ENCODE assay signal across 8 mouse cellular contexts in genomic region chr6:85333732-85334131, GRCm38 (mm10). TPM values are rescaled to one million over a fixed set of nuclear protein-coding genes. Genes with fewer than 3 reads are reported as not detected.
DNase-seq lines count a peak whose midpoint lies in the region; ATAC-seq and TF ChIP-seq lines count a peak whose summit lies in the region.

No protein-coding gene starts in this region.

- peak overlapping the region; percentile 61; the same call in 1 of the 2 replicates for H3K9ac ChIP-seq in ES-E14 (ENCODE audit: insufficient read depth, low read depth, low read length, poor library complexity, severe bottlenecking)
- peak overlapping the region; percentile 65 for H3K9ac ChIP-seq in limb, embryonic 14.5 days (ENCODE audit: low read depth, low read length, severe bottlenecking)
- peak overlapping the region; percentile 78 for H3K9ac ChIP-seq in midbrain, postnatal 0 days (replicated peaks; ENCODE audit: low read length, poor library complexity, severe bottlenecking)

- peak overlapping the region; percentile 99 for H3K4me2 ChIP-seq in limb, embryonic 14.5 days (replicated peaks; ENCODE audit: low read depth, low read length, severe bottlenecking)
- H3K4me2 ChIP-seq in midbrain, postnatal 0 days (ENCODE audit: low read depth, low read length, poor library complexity, severe bottlenecking), result peak overlapping the region; percentile 99

- in situ Hi-C loops in ES-E14 (cut with MboI; ENCODE audit: low sequenced_read_pairs in 2 of 2, unreplicated experiment in 2 of 2), result no loop called here

- TF ChIP-seq CTCF in kidney, adult 2 months (conservative IDR thresholded peaks at IDR 0.05; ENCODE audit: insufficient read depth, insufficient read length, low read depth, low read length), result no peak
- no peak for TF ChIP-seq CTCF in embryonic fibroblast, embryonic 13.5 days (IDR thresholded peaks at IDR 0.05; ENCODE audit: borderline replicate concordance, insufficient read depth, low read length)
- no peak; the same call in 1 of the 2 replicates for TF ChIP-seq CTCF in midbrain, postnatal 0 days (IDR thresholded peaks at IDR 0.05)

- H3K27ac ChIP-seq in kidney, adult 2 months (ENCODE audit: insufficient read depth, low read depth, low read length), result peak overlapping the region; percentile 98; the same call in 1 of the 2 replicates
- H3K27ac ChIP-seq in ES-E14 (ENCODE audit: insufficient read depth, low read depth, low read length, poor library complexity, severe bottlenecking), result no peak overlapping the region
- peak overlapping the region; percentile 29 for H3K27ac ChIP-seq in embryonic fibroblast, embryonic 13.5 days (ENCODE audit: insufficient read depth, low read length)
- no peak overlapping the region; the same call in 1 of the 2 replicates for H3K27ac ChIP-seq in limb, embryonic 14.5 days (replicated peaks; ENCODE audit: low read depth, low read length)
- H3K27ac ChIP-seq in midbrain, postnatal 0 days (ENCODE audit: low read depth, low read length), result peak overlapping the region; percentile 89

- no peaks in the 10 kb centered on the region for H3K27me3 ChIP-seq in kidney, adult 2 months (replicated peaks; ENCODE audit: control insufficient read depth, insufficient read depth, low read length)
- 0 out of 2 replicates have a peak, but pooled peaks cover 7% of the 10 kb centered on the region for H3K27me3 ChIP-seq in limb, embryonic 14.5 days (ENCODE audit: control insufficient read depth, insufficient read depth, low read length)
- H3K27me3 ChIP-seq in midbrain, postnatal 0 days (ENCODE audit: insufficient read depth, low read length), result no peaks in the 10 kb centered on the region

- no peaks in the 10 kb centered on the region for H3K36me3 ChIP-seq in kidney, adult 2 months (ENCODE audit: control insufficient read depth, insufficient read depth, low read length)
- no peaks in the 10 kb centered on the region for H3K36me3 ChIP-seq in ES-E14 (ENCODE audit: control insufficient read depth, insufficient read depth, low read length, poor library complexity, severe bottlenecking)
- peaks cover 15% of the 10 kb centered on the region; the same call in 1 of the 2 replicates for H3K36me3 ChIP-seq in limb, embryonic 14.5 days (ENCODE audit: control insufficient read depth, insufficient read depth, low read length)
- peaks cover 16% of the 10 kb centered on the region for H3K36me3 ChIP-seq in midbrain, postnatal 0 days (ENCODE audit: insufficient read depth, low read length)

- peak; percentile 54 for DNase-seq in kidney, adult 2 months
- no peak for DNase-seq in kidney, postnatal 10 days
- no peak for DNase-seq in ES-E14 (ENCODE audit: low read depth, low spot score)
- DNase-seq in limb, embryonic 14.5 days (ENCODE audit: low spot score), result no peak
- DNase-seq in midbrain, postnatal 0 days (ENCODE audit: low spot score), result peak; percentile 68
- DNase-seq in adrenal gland, adult 2 months, result no peak

- H3K9me3 ChIP-seq in ES-E14 (ENCODE audit: control insufficient read depth, insufficient read depth, low read depth, low read length), result no peaks in the 10 kb centered on the region
- no peaks in the 10 kb centered on the region for H3K9me3 ChIP-seq in limb, embryonic 14.5 days (ENCODE audit: control insufficient read depth, low read length)
- no peaks in the 10 kb centered on the region for H3K9me3 ChIP-seq in midbrain, postnatal 0 days (ENCODE audit: low read length)

- H3K4me3 ChIP-seq in kidney, adult 2 months (ENCODE audit: insufficient read depth, low read depth, low read length), result peak overlapping the region; percentile 92
- H3K4me3 ChIP-seq in ES-E14 (ENCODE audit: insufficient read depth in 1 of 2, low read depth in 1 of 2, low read length in 2 of 2, poor library complexity in 1 of 2, severe bottlenecking in 1 of 2), result peak overlapping the region; percentile 93 to 97
- H3K4me3 ChIP-seq in embryonic fibroblast, embryonic 13.5 days (ENCODE audit: insufficient read depth, low read length), result peak overlapping the region; percentile 71
- peak overlapping the region; percentile 60 for H3K4me3 ChIP-seq in limb, embryonic 14.5 days (replicated peaks; ENCODE audit: low read length)
- peak overlapping the region; percentile 67 for H3K4me3 ChIP-seq in midbrain, postnatal 0 days (ENCODE audit: low read depth, low read length)

- H3K4me1 ChIP-seq in kidney, adult 2 months (ENCODE audit: control insufficient read depth, insufficient read depth, low read length), result peaks cover 15% of the 10 kb centered on the region; the same call in 1 of the 2 replicates
- peaks cover 2 to 6% of the 10 kb centered on the region in 2 experiments; a peak in 2 of 4 replicates for H3K4me1 ChIP-seq in ES-E14 (ENCODE audit: control insufficient read depth in 2 of 2, insufficient read depth in 2 of 2, low read length in 2 of 2, poor library complexity in 1 of 2)
- peaks cover 7% of the 10 kb centered on the region; the same call in 1 of the 2 replicates for H3K4me1 ChIP-seq in embryonic fibroblast, embryonic 13.5 days (ENCODE audit: control insufficient read depth, insufficient read depth, low read length)
- no peaks in the 10 kb centered on the region for H3K4me1 ChIP-seq in limb, embryonic 14.5 days (ENCODE audit: control insufficient read depth, insufficient read depth, low read length)
- H3K4me1 ChIP-seq in midbrain, postnatal 0 days (ENCODE audit: insufficient read depth, low read length), result no peaks in the 10 kb centered on the region

- ATAC-seq in limb, embryonic 14.5 days (ENCODE audit: low FRiP score, low read depth), result peak; percentile 3; the same call in 1 of the 2 replicates
- no peak; the same call in none of the 2 replicates for ATAC-seq in midbrain, postnatal 0 days (ENCODE audit: low FRiP score)
- no peak for ATAC-seq in erythroid progenitor cell, adult 5-6 weeks (replicated peaks; ENCODE audit: low FRiP score, poor library complexity, severe bottlenecking)

- 3% methylated on average over 13 of the region's 13 CpGs for WGBS in kidney, adult 2 months
- 2% methylated on average over 13 of the region's 13 CpGs for WGBS in limb, embryonic 14.5 days
- WGBS in midbrain, postnatal 0 days, result under 1% methylated on average over 13 of the region's 13 CpGs

- no peak for TF ChIP-seq POLR2A in kidney, adult 2 months (IDR thresholded peaks at IDR 0.05; ENCODE audit: low read depth, low read length)
- TF ChIP-seq POLR2A in embryonic fibroblast, embryonic 13.5 days (IDR thresholded peaks at IDR 0.05; ENCODE audit: low read depth, low read length), result no peak
- TF ChIP-seq POLR2A in limb, embryonic 14.5 days (IDR thresholded peaks at IDR 0.05; ENCODE audit: borderline replicate concordance, extremely low read depth, insufficient read depth, insufficient read length), result no peak

TF ChIP-seq in ES-E14, 5 proteins besides CTCF, POLR2A, EP300 and RAD21:
- TF ChIP-seq ZNF384 (IDR thresholded peaks at IDR 0.05; ENCODE audit: low read depth, low read length), result no peak
- no peak for TF ChIP-seq MAFK (IDR thresholded peaks at IDR 0.05; ENCODE audit: insufficient read depth, low read depth, low read length)
- TF ChIP-seq CHD2 (IDR thresholded peaks at IDR 0.05; ENCODE audit: low read depth, low read length), result no peak
- TF ChIP-seq HCFC1 (IDR thresholded peaks at IDR 0.05; ENCODE audit: borderline replicate concordance, insufficient read depth, low read length), result no peak
- no peak for TF ChIP-seq ZC3H11A (IDR thresholded peaks at IDR 0.05; ENCODE audit: borderline replicate concordance, low read depth, low read length)

RNA-seq across cellular contexts. Expression of gene Sfxn5, which starts 0.5 kb away (rescaled TPM):
- 23.6 and 25.8 TPM in 2 replicates for polyA plus RNA-seq in kidney, adult 2 months (2012; rRNA removed)
- 4.9 and 5.8 TPM in 2 replicates for total RNA-seq in ES-E14 (2012; rRNA removed)
- polyA plus RNA-seq in embryonic fibroblast, embryonic 13.5 days (2011; ENCODE audit: insufficient read length, low read depth, missing spikeins), result 8.2 and 9.7 TPM in 2 replicates
- 5.8 and 7.4 TPM in 2 replicates for polyA plus RNA-seq in limb, embryonic 14.5 days (2012; rRNA removed)
- polyA plus RNA-seq in limb, embryonic 14.5 days (2014; fragmentation: Nextera tagmentation; extraction: Ambion mirVana), result 6.6 and 9.3 TPM in 2 replicates
- total RNA-seq in midbrain, postnatal 0 days (2014; rRNA removed), result 98.6 and 135 TPM in 2 replicates
- polyA plus RNA-seq in midbrain, postnatal 0 days (2015; fragmentation: Nextera tagmentation; extraction: Ambion mirVana), result 76.1 and 76.3 TPM in 2 replicates
- total RNA-seq in adrenal gland, adult 2 months (2021), result 10 to 100 TPM; 26.1 to 36.3 TPM
- 9.0 and 29.0 TPM in 2 replicates for polyA plus RNA-seq in adrenal gland, adult 2 months (2012; rRNA removed)
- 0.72 and 0.84 TPM in 2 replicates for total RNA-seq in erythroid progenitor cell, adult 5-6 weeks (2015; ENCODE audit: low replicate concordance)
- 1.2 and 1.7 TPM in 2 replicates for total RNA-seq in erythroid progenitor cell, adult 5-6 weeks (2017; ENCODE audit: low replicate concordance)

RNA-seq across cellular contexts. Expression of gene Rab11fip5, which starts 40.7 kb away (rescaled TPM):
- 56.8 and 63.6 TPM in 2 replicates for polyA plus RNA-seq in kidney, adult 2 months (2012; rRNA removed)
- total RNA-seq in ES-E14 (2012; rRNA removed), result 10.7 and 13.4 TPM in 2 replicates
- 27.2 and 28.2 TPM in 2 replicates for polyA plus RNA-seq in embryonic fibroblast, embryonic 13.5 days (2011; ENCODE audit: insufficient read length, low read depth, missing spikeins)
- 16.9 and 20.4 TPM in 2 replicates for polyA plus RNA-seq in limb, embryonic 14.5 days (2012; rRNA removed)
- 15.9 and 16.8 TPM in 2 replicates for polyA plus RNA-seq in limb, embryonic 14.5 days (2014; fragmentation: Nextera tagmentation; extraction: Ambion mirVana)
- total RNA-seq in midbrain, postnatal 0 days (2014; rRNA removed), result 52.9 and 65.5 TPM in 2 replicates
- 24.3 and 27.2 TPM in 2 replicates for polyA plus RNA-seq in midbrain, postnatal 0 days (2015; fragmentation: Nextera tagmentation; extraction: Ambion mirVana)
- total RNA-seq in adrenal gland, adult 2 months (2021), result 10 to 100 TPM; 22.7 to 47.7 TPM
- polyA plus RNA-seq in adrenal gland, adult 2 months (2012; rRNA removed), result 33.7 and 35.4 TPM in 2 replicates
- 0.36 and 0.84 TPM in 2 replicates for total RNA-seq in erythroid progenitor cell, adult 5-6 weeks (2015; ENCODE audit: low replicate concordance)
- 3.6 TPM in 1 of 2 replicates, not detected in the other for total RNA-seq in erythroid progenitor cell, adult 5-6 weeks (2017; ENCODE audit: low replicate concordance)

Comparison
In these comparisons a context has a peak if more than half of its experiments do, and no peak if none do; other contexts are left out.
1. DNase-seq: peak in kidney, adult 2 months (single experiment) and midbrain, postnatal 0 days (single experiment); none in kidney, postnatal 10 days (single experiment), ES-E14 (single experiment), limb, embryonic 14.5 days (single experiment) and adrenal gland, adult 2 months (single experiment).
2. H3K27ac ChIP-seq: peak in kidney, adult 2 months (single experiment), embryonic fibroblast, embryonic 13.5 days (single experiment) and midbrain, postnatal 0 days (single experiment); none in ES-E14 (single experiment) and limb, embryonic 14.5 days (single experiment).
3. Peak in every context shown above with its lines, with median percentiles within 50 percentile points of each other: H3K4me3 ChIP-seq and H3K9ac ChIP-seq.